ENCODE assay signal across 14 mouse cellular contexts in the genomic region with DNA sequence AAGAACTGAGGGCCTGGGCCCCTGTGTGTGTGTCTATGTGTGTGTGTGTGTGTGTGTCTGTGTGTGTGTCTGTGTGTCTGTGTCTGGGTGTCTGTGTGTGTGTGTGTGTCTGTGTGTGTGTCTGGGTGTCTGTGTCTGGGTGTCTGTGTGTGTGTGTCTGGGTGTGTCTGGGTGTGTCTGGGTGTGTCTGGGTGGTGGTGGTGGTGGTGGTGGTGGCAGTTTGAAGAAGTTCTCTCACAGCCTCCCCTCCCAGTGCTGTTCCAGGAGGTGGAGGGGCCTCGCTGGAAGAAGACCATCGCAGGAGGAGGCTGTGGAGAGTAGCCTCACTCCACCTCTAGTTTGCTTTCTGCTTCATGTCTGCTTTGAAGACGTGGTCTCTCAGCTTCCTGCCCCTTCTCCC. TPM values are rescaled to one million over a fixed set of nuclear protein-coding genes. Genes with fewer than 3 reads are reported as not detected.
"Had no signal": no experiment of that assay in that cellular context is flagged by ENCODE, and none has a peak within 500 bp of the region (broad histone marks: within the 10 kb centered on the region; RNA-seq: fewer than 3 reads in every experiment).

No protein-coding gene starts in this region.

- H3K36me3 ChIP-seq: limb, embryonic 15.5 days; midbrain, embryonic 13.5 days; neural tube, embryonic 15.5 days had no signal

- H3K4me1 ChIP-seq: midbrain, embryonic 13.5 days had no signal

- ATAC-seq: inflammation-experienced regulatory T-cells, adult 6 months; intestine, postnatal 0 days; midbrain, embryonic 13.5 days had no signal

- H3K4me3 ChIP-seq: left cerebral cortex, adult 2 months; limb, embryonic 15.5 days; midbrain, embryonic 13.5 days; myocyte; neural tube, embryonic 15.5 days had no signal

- H3K9me3 ChIP-seq: limb, embryonic 15.5 days; midbrain, embryonic 13.5 days; neural tube, embryonic 15.5 days had no signal

- H3K9ac ChIP-seq: limb, embryonic 15.5 days; lung, embryonic 14.5 days; midbrain, embryonic 13.5 days; neural tube, embryonic 15.5 days had no signal

- H3K27ac ChIP-seq: left cerebral cortex, adult 2 months; limb, embryonic 15.5 days; macrophage; midbrain, embryonic 13.5 days; neural tube, embryonic 15.5 days had no signal

- DNase-seq: kidney, postnatal 10 days; lung, embryonic 14.5 days; lung, postnatal 10 days; spleen, adult 18-20 months; thymus, postnatal 36 days had no signal

- H3K4me2 ChIP-seq: limb, embryonic 15.5 days; lung, embryonic 14.5 days; midbrain, embryonic 13.5 days; neural tube, embryonic 15.5 days had no signal

- H3K27me3 ChIP-seq: limb, embryonic 15.5 days; midbrain, embryonic 13.5 days; neural tube, embryonic 15.5 days had no signal

RNA-seq across cellular contexts. Expression of a gene that starts 58.0 kb away (rescaled TPM):
- total RNA-seq: megakaryocyte-erythroid progenitor cell, adult 5-6 weeks had no signal
- polyA plus RNA-seq: macrophage had no signal
